Mouse (Mus musculus) layer of hippocampus, postnatal 10 days (tissue): ENCODE data around the gene Actg1. TPM values are rescaled to one million over a fixed set of nuclear protein-coding genes. Genes with fewer than 3 reads are reported as not detected.

Experiments
- DNase-seq, 2 experiments: peaks; one replicate each; pipeline ENCODE4 v3.0.0; 2021; ENCODE audit warnings: low spot score in 2 of 2
- long read RNA-seq: library from polyadenylated mRNA; stranded (forward); transcript quantifications from one replicate; pipeline ENCODE4 v2.0.0, GENCODE M21; 2023
- total RNA-seq, 2 experiments: library from RNA; stranded (reverse); gene quantifications; 2 replicates each; pipeline ENCODE4 v1.2.3; 2021

The Actg1 gene
- 1,000 to 10,000 TPM; 2,523 to 2,576 TPM for total RNA-seq
- long read RNA-seq, transcript Actg1-204 (5 exons, 1,827 nt): minor isoform, 57 of 2,481 reads
- long read RNA-seq, transcript Actg1-202 (6 exons, 1,952 nt): major isoform, 2,060 of 2,481 reads
- long read RNA-seq, partial matches to known transcripts: 215 of 2,481 reads
- long read RNA-seq, other reads (novel, unspliced or antisense): 149 of 2,481 reads

GRCm38 (mm10) chr11:120347791-120348683 is at the start of gene Actg1:
Actg1 (minus strand) TSS chr11:120348542.
- peak; percentile 43 to 93 for DNase-seq

DNA sequence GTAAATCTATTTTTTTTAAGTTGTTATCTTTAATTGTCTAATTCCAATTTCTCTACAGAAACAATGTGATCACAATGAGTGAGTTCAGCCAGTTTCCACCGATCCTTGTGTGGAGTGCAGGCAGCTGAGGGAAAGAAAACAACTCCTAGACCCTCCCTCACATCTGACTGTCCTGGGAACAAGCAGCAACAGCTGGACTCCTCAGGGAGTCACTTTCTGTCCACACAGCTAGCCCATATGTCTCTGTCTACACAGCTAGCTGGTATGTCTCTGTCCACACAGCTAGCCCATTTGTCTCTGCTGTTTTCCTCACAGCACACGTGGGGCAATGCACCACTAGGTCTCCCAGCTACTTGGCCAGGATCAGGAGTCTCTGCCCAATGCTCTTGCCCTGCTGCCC is 49.3 kb upstream of the Actg1 start:
- no peak for DNase-seq

DNA sequence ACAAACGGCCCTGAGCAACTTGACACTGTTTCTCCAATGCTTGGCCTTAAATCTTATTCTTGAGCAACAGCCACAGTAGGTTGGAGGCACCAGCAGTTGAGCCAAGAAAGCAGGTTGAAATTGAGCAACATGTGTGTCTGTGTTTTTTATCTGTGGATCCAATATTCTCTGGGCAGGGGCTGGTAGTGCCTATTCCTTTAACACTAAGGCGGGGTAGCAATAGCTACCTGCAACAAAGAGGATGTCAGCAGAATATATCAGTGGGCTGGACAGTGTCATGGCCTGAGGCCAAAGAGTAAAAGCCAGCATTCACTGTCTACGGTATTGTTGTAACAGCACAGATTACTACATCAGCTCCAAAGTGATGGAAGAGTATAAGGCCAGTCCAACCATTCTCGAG is 47.3 kb upstream of the Actg1 start:
- no peak for DNase-seq

DNA sequence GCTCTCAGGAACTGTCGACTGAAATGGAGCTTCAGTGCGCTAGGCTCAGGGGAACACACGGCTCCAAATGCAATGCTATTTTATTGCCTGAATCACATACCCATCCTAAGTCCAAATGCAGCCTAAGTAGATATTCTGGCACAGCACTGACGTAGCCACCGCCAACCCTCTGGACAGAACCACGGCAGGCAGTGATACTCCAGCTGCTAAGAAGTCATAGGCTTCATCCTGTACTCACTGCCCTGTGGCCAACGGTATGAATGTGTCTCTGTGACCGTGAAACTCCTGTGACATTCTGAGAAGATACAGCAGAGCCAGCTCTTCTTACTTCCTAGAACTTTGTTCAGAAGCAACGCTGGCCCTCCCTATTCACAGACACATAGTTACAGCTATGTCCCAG is 40.2 kb upstream of the Actg1 start:
- no peak for DNase-seq

GRCm38 (mm10) chr11:120387157-120387556 is 38.8 kb upstream of the Actg1 start:
- no peak for DNase-seq

DNA sequence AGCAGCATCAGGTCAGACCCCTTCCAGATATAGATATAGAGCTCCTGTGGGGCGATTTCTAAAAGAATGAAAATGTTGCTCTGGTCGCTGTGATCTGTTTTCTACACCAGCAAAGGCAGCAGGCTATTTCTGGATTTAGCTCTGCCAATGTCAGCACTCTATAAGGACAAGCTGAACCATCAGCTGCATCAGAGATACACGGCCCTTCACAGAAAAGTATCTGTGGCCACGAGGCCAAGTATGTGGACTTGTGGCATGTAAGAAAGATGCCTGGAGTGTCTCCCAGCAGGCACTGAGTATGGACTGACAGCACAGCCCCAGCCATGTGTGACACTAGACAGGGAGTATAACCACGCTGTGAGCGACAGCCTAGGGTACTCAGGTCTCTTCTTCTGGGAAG is 38.3 kb upstream of the Actg1 start:
- DNase-seq: no peak

DNA sequence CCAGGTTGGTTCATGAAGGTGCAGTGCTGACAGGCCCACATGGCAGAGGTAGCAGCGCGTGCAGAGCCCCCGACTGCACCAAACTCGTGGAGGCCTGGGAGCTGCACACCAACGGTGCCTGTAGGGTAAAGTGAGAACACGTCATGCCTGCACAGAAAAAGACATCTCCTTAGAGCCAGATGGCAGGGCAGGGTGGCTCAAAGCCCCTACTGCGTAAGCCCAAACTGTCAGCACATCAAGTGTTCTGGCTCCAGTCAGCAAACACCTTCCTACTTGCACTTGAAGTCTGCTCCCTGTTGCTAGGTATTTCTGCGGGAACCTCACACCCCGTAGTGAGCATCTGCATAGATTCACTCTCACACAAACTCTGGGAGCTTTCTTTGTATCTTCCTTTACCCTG is 34.2 kb upstream of the Actg1 start:
- DNase-seq: no peak

DNA sequence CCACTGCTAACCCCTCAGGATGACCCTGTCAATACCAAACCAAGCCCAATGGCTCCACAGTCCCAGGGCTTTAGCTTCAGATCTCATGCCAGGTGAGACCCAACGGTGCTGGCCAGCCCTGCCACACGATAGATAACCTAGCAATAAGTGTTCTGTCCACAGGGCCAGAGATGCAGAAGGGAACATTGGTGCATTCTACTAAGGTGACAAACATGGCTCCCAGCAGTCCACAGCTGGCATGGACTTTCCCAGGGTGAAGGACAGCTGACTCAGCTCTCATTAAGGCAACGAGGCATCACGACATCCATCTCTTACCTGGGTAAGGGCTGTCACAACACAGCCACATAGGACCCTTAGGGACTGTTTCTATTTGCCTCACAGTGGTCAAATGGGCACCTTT is 32.8 kb upstream of the Actg1 start:
- no peak for DNase-seq

DNA sequence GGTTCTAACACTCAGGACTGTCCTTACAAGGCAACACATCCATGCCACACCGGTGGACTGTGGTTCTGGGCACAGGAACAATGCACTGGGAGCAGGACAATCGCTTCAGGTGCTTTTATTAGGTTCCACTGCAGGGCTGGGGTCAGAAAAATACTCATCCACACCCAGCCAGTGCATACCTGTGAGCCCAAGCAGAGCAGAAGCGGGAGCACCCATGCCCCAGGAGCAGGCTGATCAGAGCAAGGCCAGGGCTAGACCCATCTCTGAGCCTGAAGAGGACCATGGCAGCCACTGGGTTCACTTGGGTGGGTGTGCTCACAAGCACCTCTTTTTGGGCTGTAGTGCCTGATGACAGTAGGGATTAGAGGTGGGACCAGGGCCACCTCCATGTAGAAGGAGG is 31.9 kb upstream of the Actg1 start:
- DNase-seq: no peak

- peak; percentile 85 to 90 for DNase-seq
Observed at GRCm38 (mm10) chr11:120378611-120379540, 30.5 kb upstream of the Actg1 start, which contains the start of gene Faap100. Faap100 (minus strand) TSS chr11:120378764.

- DNase-seq: peak in 1 of 2 experiments; percentile 53
Observed at GRCm38 (mm10) chr11:120378031-120378610, 29.8 kb upstream of the Actg1 start.

- no peak for DNase-seq
Observed at GRCm38 (mm10) chr11:120377337-120377736, 29.0 kb upstream of the Actg1 start.

DNA sequence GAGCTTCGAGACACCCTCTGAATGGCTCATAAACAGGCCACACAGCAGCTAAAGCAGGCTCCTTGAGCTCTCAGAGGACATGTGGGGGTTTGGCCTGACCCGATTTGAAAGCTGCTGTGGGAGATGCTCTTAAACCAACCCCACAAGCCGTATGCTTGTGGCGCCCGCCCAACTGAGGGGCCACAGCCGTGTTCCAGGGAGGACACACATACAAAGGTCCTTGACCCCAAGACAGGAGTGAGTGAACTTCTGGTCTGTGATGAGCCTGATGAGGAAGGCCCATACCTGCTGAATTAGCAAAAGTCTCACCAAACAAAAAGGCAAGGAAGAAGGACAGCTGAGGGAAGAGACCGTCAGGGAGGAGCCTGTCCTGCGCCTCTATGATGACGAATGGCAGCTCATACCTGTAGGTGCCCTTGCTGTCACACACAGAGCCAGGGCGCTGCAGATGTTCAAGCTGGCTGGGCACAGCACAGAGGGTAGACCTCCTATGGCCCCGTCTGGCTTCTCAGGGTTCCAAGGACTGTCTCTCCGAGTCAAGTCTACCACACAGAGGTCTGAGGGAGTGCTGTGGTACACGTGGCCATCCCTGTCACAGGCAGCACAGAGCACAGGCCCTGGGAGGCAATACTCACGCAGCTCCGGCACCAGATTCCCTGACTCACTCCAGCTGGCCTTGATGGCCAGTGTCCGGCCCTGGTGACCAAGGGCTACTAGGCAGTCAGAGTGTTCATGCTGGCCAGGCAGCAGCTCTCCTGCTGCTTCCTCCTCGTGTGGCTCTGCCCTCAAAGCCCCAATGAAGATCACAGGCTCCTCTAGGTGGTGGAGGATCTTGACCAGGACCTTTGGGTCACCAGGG is 28.2 kb upstream of the Actg1 start:
- DNase-seq: no peak

DNA sequence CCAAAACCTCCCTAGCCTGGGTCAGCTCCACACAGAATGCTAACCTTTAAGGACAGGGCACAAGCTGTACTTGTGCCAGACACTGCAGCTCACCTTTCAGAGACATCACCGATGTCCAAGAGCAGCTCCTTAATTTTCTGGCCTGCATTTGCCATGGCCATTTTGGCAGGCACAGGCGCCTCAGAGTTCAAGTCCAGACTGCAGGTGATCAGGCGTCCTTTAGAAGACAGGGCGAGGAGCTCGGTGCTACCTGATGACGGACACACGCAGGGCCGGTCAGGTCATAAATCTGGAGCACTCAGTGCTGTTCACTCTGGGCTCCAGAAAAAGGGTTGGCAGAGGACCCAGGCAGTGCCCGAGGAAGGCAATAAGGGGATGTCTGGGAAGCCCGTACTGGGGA is 27.0 kb upstream of the Actg1 start:
- DNase-seq: no peak

GRCm38 (mm10) chr11:120373820-120374586 is 25.7 kb upstream of the Actg1 start:
- no peak for DNase-seq

DNA sequence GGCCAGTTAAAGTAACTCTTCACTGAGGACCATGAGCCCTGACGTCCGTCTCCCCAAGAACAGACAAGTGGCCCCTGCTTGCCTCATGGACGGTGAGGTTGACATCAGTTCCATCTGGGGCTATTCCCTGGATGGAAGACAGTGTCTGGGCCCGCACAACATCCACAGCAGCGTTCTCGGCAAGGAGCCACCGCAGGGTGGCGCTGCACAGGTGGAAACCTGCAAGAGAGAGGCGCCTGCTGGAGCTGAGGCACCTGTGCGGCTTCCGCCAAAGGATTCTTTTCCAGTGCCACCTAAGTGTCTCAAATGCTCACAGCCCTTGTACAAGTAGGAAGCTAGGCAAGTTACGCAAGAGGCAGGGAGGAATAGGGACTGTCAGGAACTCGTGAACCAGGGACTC is 24.7 kb upstream of the Actg1 start:
- DNase-seq: no peak

DNA sequence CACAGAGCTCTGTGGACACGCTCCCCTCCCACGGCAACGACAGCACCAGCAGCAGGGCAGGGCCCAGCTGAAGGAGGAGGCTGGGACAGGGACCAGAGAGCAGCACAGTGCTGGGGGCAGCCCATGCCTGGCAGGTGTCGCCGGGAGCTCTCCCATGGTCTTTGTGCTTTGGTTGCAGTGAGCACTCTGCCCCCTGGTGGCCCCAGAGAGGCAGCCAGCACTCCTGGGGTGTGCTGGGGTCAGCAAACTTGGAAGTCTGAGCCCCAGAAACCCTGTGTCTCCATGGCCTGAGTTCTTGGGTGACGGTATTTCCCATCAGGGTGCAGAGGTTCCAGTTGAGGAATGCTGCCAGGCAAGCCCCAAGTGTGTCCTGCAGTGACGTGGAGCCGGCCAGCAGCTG is 21.3 kb upstream of the Actg1 start:
- DNase-seq: peak; percentile 65 to 77

- DNase-seq: no peak
Observed at GRCm38 (mm10) chr11:120366443-120367027, 18.2 kb upstream of the Actg1 start.

DNA sequence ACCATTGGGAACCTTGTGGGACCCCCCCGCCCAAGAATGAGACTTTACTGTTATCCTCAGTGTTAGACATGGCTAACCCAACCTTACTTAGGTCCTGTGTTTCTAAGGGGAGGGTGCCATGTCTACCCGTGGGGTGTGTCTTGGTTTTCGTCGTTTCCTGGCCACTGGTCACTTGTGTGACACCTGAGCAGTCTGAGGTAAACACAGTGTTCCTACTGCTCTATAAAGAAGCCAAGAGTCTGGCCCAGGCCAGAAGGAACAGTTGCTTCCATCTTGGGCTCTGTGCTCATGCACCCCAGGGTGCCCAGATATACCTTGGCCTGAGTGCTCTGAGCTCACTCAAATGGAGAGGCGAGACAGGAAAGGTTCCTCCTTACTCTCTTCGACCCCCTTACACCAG is 14.5 kb upstream of the Actg1 start:
- no peak for DNase-seq
